Mouse (Mus musculus) myocyte (in vitro differentiated cells): Measurements from ENCODE around the gene Gpr89. TPM values are rescaled to one million over a fixed set of nuclear protein-coding genes. Genes with fewer than 3 reads are reported as not detected.

Experiments
- H3K27me3 ChIP-seq: one replicate; pipeline ENCODE4 v1.6.1; 2011; ENCODE audit not compliant: control insufficient read depth, insufficient read depth, insufficient read length
- H3K36me3 ChIP-seq: one replicate; pipeline ENCODE4 v1.6.1; 2011; ENCODE audit not compliant: control insufficient read depth, insufficient read depth
- H3K4me2 ChIP-seq: one replicate; pipeline ENCODE4 v1.6.1; 2011; ENCODE audit warnings: low read depth, control low read depth
- H3K4me3 ChIP-seq: one replicate; pipeline ENCODE4 v1.5.1; 2011; ENCODE audit warnings: mild to moderate bottlenecking, control low read depth, moderate library complexity
- H3K79me2 ChIP-seq: one replicate; pipeline ENCODE4 v1.6.1; 2011; ENCODE audit not compliant: control insufficient read depth, insufficient read depth
- H3ac ChIP-seq: one replicate; pipeline ENCODE4 v1.6.1; 2011; ENCODE audit not compliant: control insufficient read depth, insufficient read length
- CEBPB ChIP-seq: IDR thresholded peaks from 2 replicates; pipeline ENCODE4 v1.6.1; 2011; ENCODE audit warnings: mild to moderate bottlenecking, moderate library complexity; ENCODE audit not compliant: poor library complexity, insufficient read depth, severe bottlenecking
- E2F4 ChIP-seq: IDR thresholded peaks from one replicate; pipeline ENCODE4 v1.6.1; 2011; ENCODE audit warnings: mild to moderate bottlenecking, control low read depth, moderate library complexity; ENCODE audit not compliant: insufficient read depth
- MAX ChIP-seq: IDR thresholded peaks from one replicate; pipeline ENCODE4 v1.6.1; 2011; ENCODE audit warnings: low read depth, mild to moderate bottlenecking, control low read depth
- MYOD1 ChIP-seq, 3 experiments: IDR thresholded peaks; one replicate each; pipeline ENCODE4 v1.6.1; 2011; ENCODE audit warnings: control low read depth in 2 of 3, low read depth in 2 of 3, mild to moderate bottlenecking in 2 of 3, moderate library complexity in 1 of 3; ENCODE audit not compliant: insufficient read length in 2 of 3, control insufficient read depth in 1 of 3
- MYOG ChIP-seq, 3 experiments: IDR thresholded peaks; one replicate each; pipeline ENCODE4 v1.6.1; 2011; ENCODE audit warnings: control low read depth in 2 of 3, low read depth in 2 of 3, mild to moderate bottlenecking in 2 of 3; ENCODE audit not compliant: insufficient read length in 2 of 3, control insufficient read depth in 1 of 3, insufficient read depth in 1 of 3
- POLR2A ChIP-seq: IDR thresholded peaks from one replicate; pipeline ENCODE4 v1.6.1; 2011; ENCODE audit warnings: low read depth, mild to moderate bottlenecking, control low read depth, moderate library complexity; ENCODE audit not compliant: insufficient read length
- POLR2AphosphoS2 ChIP-seq: IDR thresholded peaks from one replicate; pipeline ENCODE4 v1.6.1; 2011; ENCODE audit warnings: low read depth, control low read depth; ENCODE audit not compliant: insufficient read length
- REST ChIP-seq: IDR thresholded peaks from one replicate; pipeline ENCODE4 v1.6.1; 2011; ENCODE audit warnings: mild to moderate bottlenecking, control low read depth, moderate library complexity; ENCODE audit not compliant: insufficient read depth, insufficient read length
- SRF ChIP-seq: IDR thresholded peaks from one replicate; pipeline ENCODE4 v1.6.1; 2011; ENCODE audit warnings: low read depth; ENCODE audit not compliant: control insufficient read depth, insufficient read length
- TCF12 ChIP-seq: IDR thresholded peaks from one replicate; pipeline ENCODE4 v1.6.1; 2011; ENCODE audit warnings: mild to moderate bottlenecking, control low read depth; ENCODE audit not compliant: poor library complexity, insufficient read depth, severe bottlenecking
- TCF3 ChIP-seq: IDR thresholded peaks from one replicate; pipeline ENCODE4 v1.6.1; 2011; ENCODE audit warnings: low read depth, control low read depth; ENCODE audit not compliant: insufficient read length
- USF1 ChIP-seq: IDR thresholded peaks from one replicate; pipeline ENCODE4 v1.6.1; 2011; ENCODE audit warnings: low read depth, mild to moderate bottlenecking, control low read depth, moderate library complexity
- polyA plus RNA-seq: library from polyadenylated mRNA; unstranded; fragments of >200 nt; fragmentation: generic; extraction: Trizol; gene quantifications from one replicate; pipeline ENCODE4 v1.2.1, GENCODE M21; 2012; ENCODE audit warnings: missing spikeins

Gene Gpr89
- polyA plus RNA-seq, 1 experiment, result 19.2 TPM

GRCm38 (mm10) chr3:96828984-96829383 is 76.2 kb downstream of the Gpr89 start, which contains the start of the genes Pdzk1 and Cd160:
TSS of gene Pdzk1 (plus strand) at chr3:96829284.
TSS of gene Cd160 (minus strand) at chr3:96829351.
- TF ChIP-seq TCF12, result no peak
- no peak for TF ChIP-seq CEBPB
- no peak for TF ChIP-seq POLR2A
- no peak for TF ChIP-seq MAX
- TF ChIP-seq TCF3, result no peak
- no peak for TF ChIP-seq POLR2AphosphoS2
- no peak for TF ChIP-seq MYOG (IDR thresholded peaks at IDR 0.05; ENCODE audit: control insufficient read depth in 1 of 3, insufficient read depth in 1 of 3, insufficient read length in 2 of 3, low read depth in 2 of 3)
- TF ChIP-seq E2F4, result no peak
- no peak for TF ChIP-seq REST
- no peak for TF ChIP-seq MYOD1 (IDR thresholded peaks at IDR 0.05; ENCODE audit: control insufficient read depth in 1 of 3, insufficient read length in 2 of 3, low read depth in 2 of 3)
- no peak for TF ChIP-seq USF1
- no peak for TF ChIP-seq SRF
- Histone ChIP-seq H3K79me2 (no peaks in the 10 kb centered on the region), H3K4me2 (no peak within 1 kb of the TSS)

DNA sequence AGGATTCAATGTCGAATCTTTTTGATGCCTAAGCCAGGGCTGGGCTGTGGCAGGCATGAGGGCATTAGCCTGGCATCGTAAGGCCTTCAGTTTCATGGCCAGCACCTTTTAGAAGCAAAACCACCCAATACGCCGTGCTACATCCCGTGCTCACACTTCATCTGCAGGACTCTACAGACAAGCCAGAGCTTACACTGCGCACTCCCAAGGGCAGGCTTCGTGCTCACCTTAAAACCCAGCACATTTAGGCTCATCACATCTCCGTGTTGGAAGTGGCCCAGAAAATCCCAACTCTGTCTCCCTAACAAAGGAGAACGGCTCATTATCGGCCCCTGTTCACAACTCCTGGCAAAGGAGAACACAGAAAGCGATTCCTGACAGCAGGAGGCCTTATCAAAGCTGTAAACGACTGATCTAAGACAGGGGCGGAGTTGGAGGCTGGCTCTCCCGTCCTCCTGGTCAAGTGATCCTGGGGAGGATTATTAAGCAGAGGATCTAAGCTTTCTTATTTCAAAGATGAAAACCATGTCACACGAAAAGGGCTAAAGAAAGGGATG is 76.8 kb downstream of the Gpr89 start:
- TF ChIP-seq POLR2A (no peak), E2F4 (no peak), MYOG (IDR thresholded peaks at IDR 0.05; ENCODE audit: control insufficient read depth in 1 of 3, insufficient read depth in 1 of 3, insufficient read length in 2 of 3, low read depth in 2 of 3) (no peak), POLR2AphosphoS2 (no peak), TCF3 (no peak), USF1 (no peak), MYOD1 (IDR thresholded peaks at IDR 0.05; ENCODE audit: control insufficient read depth in 1 of 3, insufficient read length in 2 of 3, low read depth in 2 of 3) (no peak), TCF12 (no peak), CEBPB (no peak), REST (no peak), SRF (no peak), MAX (no peak)
- H3K36me3 ChIP-seq, result no peaks in the 10 kb centered on the region
- H3K79me2 ChIP-seq, result no peaks in the 10 kb centered on the region
- H3K27me3 ChIP-seq, result peaks cover 36% of the 10 kb centered on the region
- no peak overlapping the region for H3K4me2 ChIP-seq
- no peak overlapping the region for H3ac ChIP-seq
- no peak overlapping the region for H3K4me3 ChIP-seq

More at GRCm38 (mm10) chr3:96828984-96829383, 76.2 kb downstream of the Gpr89 start, which contains the start of the genes Pdzk1 and Cd160:
- Histone ChIP-seq H3K27me3 (peaks cover 36% of the 10 kb centered on the region), H3K36me3 (no peaks in the 10 kb centered on the region), H3ac (no peak within 1 kb of the TSS), H3K4me3 (no peak within 1 kb of the TSS)

DNA sequence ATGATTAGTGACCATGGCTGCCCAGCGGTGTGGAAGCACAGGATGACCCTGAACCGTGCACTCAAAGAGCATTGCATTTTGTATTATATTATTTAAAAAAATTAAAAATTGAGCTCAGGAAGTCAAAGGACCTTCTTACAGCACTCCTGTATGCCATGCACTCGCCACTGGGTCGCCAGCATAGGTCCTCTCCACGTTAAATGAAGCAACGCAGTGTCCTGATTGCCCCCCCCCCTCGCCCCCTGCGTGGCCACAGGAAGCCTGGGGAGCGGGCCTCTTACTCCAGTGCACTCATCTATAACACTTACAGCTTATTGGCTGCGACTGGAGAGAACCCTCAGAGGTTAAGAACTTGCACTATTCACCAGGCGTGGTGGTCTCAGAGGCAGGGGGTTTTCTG is 79.9 kb downstream of the Gpr89 start:
- TF ChIP-seq REST (no peak), POLR2A (no peak), TCF3 (no peak), POLR2AphosphoS2 (no peak), TCF12 (no peak), E2F4 (no peak), SRF (no peak), MYOG (IDR thresholded peaks at IDR 0.05; ENCODE audit: control insufficient read depth in 1 of 3, insufficient read depth in 1 of 3, insufficient read length in 2 of 3, low read depth in 2 of 3) (no peak), MYOD1 (IDR thresholded peaks at IDR 0.05; ENCODE audit: control insufficient read depth in 1 of 3, insufficient read length in 2 of 3, low read depth in 2 of 3) (no peak), USF1 (no peak), CEBPB (no peak)
- Histone ChIP-seq H3K27me3 (peaks cover 14% of the 10 kb centered on the region), H3K79me2 (no peaks in the 10 kb centered on the region), H3ac (no peak overlapping the region), H3K36me3 (no peaks in the 10 kb centered on the region), H3K4me3 (no peak overlapping the region), H3K4me2 (no peak overlapping the region)

DNA sequence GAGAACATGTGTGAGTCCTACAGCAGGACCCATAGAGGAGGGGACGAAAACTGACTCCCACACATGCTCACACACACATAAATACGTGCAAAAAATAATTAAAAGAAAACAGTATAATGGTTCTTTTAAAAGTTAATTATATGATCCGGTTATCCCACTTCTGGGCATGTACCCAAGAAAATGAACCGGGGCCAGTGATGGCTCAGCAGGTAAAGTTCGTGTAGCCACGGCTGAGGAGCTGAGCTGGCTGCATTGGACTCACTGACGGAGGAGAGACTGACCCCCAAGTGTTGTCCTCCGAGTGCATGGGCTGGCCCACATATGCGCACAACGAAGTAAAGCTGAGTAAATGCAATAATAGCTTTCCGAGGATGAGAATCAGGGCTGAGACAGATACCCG is 80.5 kb downstream of the Gpr89 start:
- no peaks in the 10 kb centered on the region for H3K36me3 ChIP-seq
- H3K27me3 ChIP-seq, result peaks cover 10% of the 10 kb centered on the region
- no peak overlapping the region for H3K4me2 ChIP-seq
- H3ac ChIP-seq, result no peak overlapping the region
- H3K79me2 ChIP-seq, result no peaks in the 10 kb centered on the region
- H3K4me3 ChIP-seq, result no peak overlapping the region
- no peak for TF ChIP-seq MYOD1 (IDR thresholded peaks at IDR 0.05; ENCODE audit: control insufficient read depth in 1 of 3, insufficient read length in 2 of 3, low read depth in 2 of 3)
- TF ChIP-seq SRF, result no peak
- TF ChIP-seq POLR2AphosphoS2, result no peak
- TF ChIP-seq MYOG (IDR thresholded peaks at IDR 0.05; ENCODE audit: control insufficient read depth in 1 of 3, insufficient read depth in 1 of 3, insufficient read length in 2 of 3, low read depth in 2 of 3), result no peak
- no peak for TF ChIP-seq POLR2A
- no peak for TF ChIP-seq CEBPB
- no peak for TF ChIP-seq TCF3
- TF ChIP-seq E2F4, result no peak
- TF ChIP-seq USF1, result no peak
- TF ChIP-seq MAX, result no peak
- TF ChIP-seq TCF12, result no peak
- no peak for TF ChIP-seq REST
